Mouse (Mus musculus) cerebral cortex, adult 2 months (tissue): Measurements from ENCODE around the gene Bmt2.

Experiments
- WGBS: fragments of 180-500 bp; shearing (Covaris S2); methylation state at CpG from one replicate; pipeline ENCODE4 v1.1.7; 2018; 5-methylcytosine and 5-hydroxymethylcytosine counted together

Bmt2 gene

GRCm38 (mm10) chr6:13609353-13610140, 68.2 kb downstream of the Bmt2 start:
- WGBS, result 71% methylated on average over 5 of the region's 5 CpGs

- WGBS, result 3% methylated on average over 70 of the region's 71 CpGs
Measured at GRCm38 (mm10) chr6:13607621-13608493, 69.9 kb downstream of the Bmt2 start, which contains the start of gene Tmem168. Tmem168 (minus strand) TSS chr6:13608100.

- WGBS, result 8% methylated on average over 15 of the region's 15 CpGs
Measured at GRCm38 (mm10) chr6:13606921-13607620, 70.7 kb downstream of the Bmt2 start.

GRCm38 (mm10) chr6:13606394-13606793, 71.4 kb downstream of the Bmt2 start:
- 59% methylated on average over 4 of the region's 4 CpGs for WGBS

- 98% methylated on average over 6 of the region's 6 CpGs for WGBS
Measured at GRCm38 (mm10) chr6:13603134-13603533, 74.6 kb downstream of the Bmt2 start.

GRCm38 (mm10) chr6:13601587-13601986, 76.2 kb downstream of the Bmt2 start:
- WGBS, result 21% methylated on average over 6 of the region's 6 CpGs

GRCm38 (mm10) chr6:13598239-13598923, 79.4 kb downstream of the Bmt2 start:
- WGBS, result 35% methylated on average over 7 of the region's 7 CpGs

GRCm38 (mm10) chr6:13592729-13593345, 84.9 kb downstream of the Bmt2 start:
- 73% methylated on average over 4 of the region's 4 CpGs for WGBS

GRCm38 (mm10) chr6:13586560-13586959, 91.2 kb downstream of the Bmt2 start:
- WGBS, result 68% methylated on average over 2 of the region's 2 CpGs

GRCm38 (mm10) chr6:13586154-13586553, 91.6 kb downstream of the Bmt2 start:
- 91% methylated on average over 8 of the region's 8 CpGs for WGBS

GRCm38 (mm10) chr6:13584788-13585187, 93.0 kb downstream of the Bmt2 start:
- WGBS, result 79% methylated on average over 6 of the region's 6 CpGs

GRCm38 (mm10) chr6:13582075-13582474, 95.7 kb downstream of the Bmt2 start:
- WGBS, result 88% methylated on average over 1 of the region's 1 CpGs
